Mouse (Mus musculus): ENCODE data around the gene Ihh. TPM values are rescaled to one million over a fixed set of nuclear protein-coding genes. Genes with fewer than 3 reads are reported as not detected.

The Ihh gene
- polyA plus RNA-seq, 1 experiment from 2014 or later = 0.20 TPM

MicroRNAs within 50 kb of the gene (microRNA counts, 519-probe panel; counts per million panel counts)
- not detected for microRNA mmu-miR-375

Small RNAs within 50 kb of the gene (microRNA-seq; reads per million reads assigned to microRNA genes)
- gene Mir375 = 255 reads per million, percentile 69 among the genes with 10 or more reads in this experiment

Other genes with a start within 250 kb of the Ihh start
- gene Cyp27a1, start 238.1 kb downstream of the Ihh start, polyA plus RNA-seq (2014; fragmentation: Nextera tagmentation; extraction: Ambion mirVana) = 1.2 and 1.9 TPM in 2 replicates
- gene Prkag3, start 202.5 kb downstream of the Ihh start, polyA plus RNA-seq (2014; fragmentation: Nextera tagmentation; extraction: Ambion mirVana) = not detected in 2 replicates
- 1.3 and 3.6 TPM in 2 replicates for gene Wnt6, start 179.8 kb downstream of the Ihh start, polyA plus RNA-seq (2014; fragmentation: Nextera tagmentation; extraction: Ambion mirVana)
- 0.56 and 0.69 TPM in 2 replicates for gene Wnt10a, start 160.2 kb downstream of the Ihh start, polyA plus RNA-seq (2014; fragmentation: Nextera tagmentation; extraction: Ambion mirVana)
- gene Cdk5r2, start 96.7 kb downstream of the Ihh start, polyA plus RNA-seq (2014; fragmentation: Nextera tagmentation; extraction: Ambion mirVana) = 4.5 and 5.3 TPM in 2 replicates
- gene Fev, start 66.3 kb downstream of the Ihh start, polyA plus RNA-seq (2014; fragmentation: Nextera tagmentation; extraction: Ambion mirVana) = not detected in 2 replicates
- gene Cryba2, start 58.5 kb downstream of the Ihh start, polyA plus RNA-seq (2014; fragmentation: Nextera tagmentation; extraction: Ambion mirVana) = not detected in 2 replicates
- gene Cfap65, start 16.1 kb downstream of the Ihh start, polyA plus RNA-seq (2014; fragmentation: Nextera tagmentation; extraction: Ambion mirVana) = 0.29 and 0.68 TPM in 2 replicates
- gene Nhej1, start 173.5 kb upstream of the Ihh start, polyA plus RNA-seq (2014; fragmentation: Nextera tagmentation; extraction: Ambion mirVana) = 7.9 and 8.8 TPM in 2 replicates
- not detected in 2 replicates for gene Slc23a3, start 182.2 kb upstream of the Ihh start, polyA plus RNA-seq (2014; fragmentation: Nextera tagmentation; extraction: Ambion mirVana)
- gene Cnppd1, start 191.0 kb upstream of the Ihh start, polyA plus RNA-seq (2014; fragmentation: Nextera tagmentation; extraction: Ambion mirVana) = 40.4 and 53.6 TPM in 2 replicates
- gene Retreg2, start 191.1 kb upstream of the Ihh start, polyA plus RNA-seq (2014; fragmentation: Nextera tagmentation; extraction: Ambion mirVana) = 85.6 and 95.6 TPM in 2 replicates
- 41.2 and 46.8 TPM in 2 replicates for gene Zfand2b, start 217.0 kb upstream of the Ihh start, polyA plus RNA-seq (2014; fragmentation: Nextera tagmentation; extraction: Ambion mirVana)
- gene Abcb6, start 228.7 kb upstream of the Ihh start, polyA plus RNA-seq (2014; fragmentation: Nextera tagmentation; extraction: Ambion mirVana) = 26.2 and 30.4 TPM in 2 replicates
- 16.3 and 16.9 TPM in 2 replicates for gene Ankzf1, start 240.5 kb upstream of the Ihh start, polyA plus RNA-seq (2014; fragmentation: Nextera tagmentation; extraction: Ambion mirVana)
- 25.5 and 34.1 TPM in 2 replicates for gene Atg9a, start 240.5 kb upstream of the Ihh start, polyA plus RNA-seq (2014; fragmentation: Nextera tagmentation; extraction: Ambion mirVana)